Mouse (Mus musculus): ENCODE results near the gene Dst. TPM values are rescaled to one million over a fixed set of nuclear protein-coding genes. Genes with fewer than 3 reads are reported as not detected.

Dst gene
- total RNA-seq (2014; rRNA removed) (127 and 134 TPM in 2 replicates), polyA plus RNA-seq (2015; fragmentation: Nextera tagmentation; extraction: Ambion mirVana) (16.3 and 23.1 TPM in 2 replicates)

DNA sequence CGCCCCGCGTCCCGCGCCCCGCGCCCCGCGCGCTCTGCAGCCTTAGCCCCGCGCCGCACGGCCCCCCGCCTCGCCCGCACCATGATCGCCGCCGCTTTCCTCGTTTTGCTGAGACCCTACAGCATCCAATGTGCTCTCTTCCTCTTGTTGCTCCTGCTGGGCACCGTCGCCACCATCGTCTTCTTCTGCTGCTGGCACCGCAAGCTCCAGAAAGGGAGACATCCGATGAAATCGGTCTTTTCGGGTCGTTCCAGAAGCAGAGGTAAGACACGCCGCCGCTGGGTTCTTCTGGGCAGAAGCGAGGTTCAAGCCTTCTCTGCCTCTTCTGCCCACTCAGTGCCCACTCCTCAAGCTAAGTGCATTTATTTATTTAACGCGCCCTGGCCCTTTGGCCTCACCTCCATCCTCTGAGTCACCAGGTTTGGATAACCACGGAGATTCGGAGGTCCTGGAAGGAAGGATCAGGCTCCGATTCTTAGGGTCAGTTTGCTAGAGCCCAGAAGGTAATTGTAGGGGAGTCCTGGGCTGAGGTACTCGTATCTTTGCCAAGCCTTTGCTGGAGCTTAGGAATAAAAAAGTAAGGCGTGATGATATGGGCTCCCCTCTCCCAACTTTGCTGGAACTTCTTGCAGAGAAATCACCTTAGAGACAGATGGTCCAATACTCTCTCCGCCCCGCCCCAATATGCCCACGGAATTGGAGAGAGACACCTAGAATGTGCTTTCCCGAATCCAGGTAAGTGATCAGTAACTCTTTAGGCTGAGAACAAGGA lies at the start of gene Dst:
Gene Dst (plus strand): TSS at position 35 of the 772 bp plus-strand sequence.
- Histone ChIP-seq H3K9ac (peak within 1 kb of the TSS; percentile 81), H3K27ac (ENCODE audit: low read depth, low read length) (peak within 1 kb of the TSS; percentile 87), H3K4me2 (ENCODE audit: low read depth) (peak within 1 kb of the TSS; percentile 71), H3K9me3 (ENCODE audit: low read length) (no peaks in the 10 kb centered on the region), H3K36me3 (ENCODE audit: insufficient read depth) (no peaks in the 10 kb centered on the region), H3K4me1 (ENCODE audit: insufficient read depth) (peaks cover 9% of the 10 kb centered on the region; the same call in 1 of the 2 replicates), H3K4me3 (ENCODE audit: low read depth, low read length) (peak within 1 kb of the TSS; percentile 79), H3K27me3 (ENCODE audit: insufficient read depth, low read length) (no peaks in the 10 kb centered on the region)
- ATAC-seq (no peak), DNase-seq (no peak)
- 4% methylated on average over 36 of the region's 44 CpGs for WGBS
- TF ChIP-seq CTCF (IDR thresholded peaks at IDR 0.05; ENCODE audit: low read depth) = no peak

DNA sequence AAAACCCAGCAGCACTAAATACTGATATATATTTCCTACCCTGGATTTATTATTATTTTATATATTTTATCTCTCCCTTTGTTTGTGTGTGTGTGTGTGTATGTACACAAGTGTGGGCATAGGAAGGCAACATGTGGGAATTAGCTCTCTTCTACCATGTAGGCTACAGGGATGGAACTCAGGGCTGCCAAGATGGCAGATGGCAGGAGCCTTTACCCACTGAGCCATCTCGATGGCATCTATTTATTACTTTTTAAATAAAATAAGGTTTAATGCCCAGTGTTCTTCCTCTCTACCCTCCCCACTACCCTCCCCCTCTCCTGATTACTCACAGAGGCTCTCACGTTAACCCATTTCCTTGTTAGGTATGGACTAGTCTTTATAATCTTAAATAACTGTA lies 39.0 kb upstream of the Dst start:
- Histone ChIP-seq H3K36me3 (ENCODE audit: insufficient read depth) (no peaks in the 10 kb centered on the region), H3K27ac (ENCODE audit: low read depth, low read length) (no peak overlapping the region), H3K4me1 (ENCODE audit: insufficient read depth) (no peaks in the 10 kb centered on the region), H3K27me3 (ENCODE audit: insufficient read depth, low read length) (no peaks in the 10 kb centered on the region), H3K4me2 (ENCODE audit: low read depth) (no peak overlapping the region), H3K9ac (no peak overlapping the region), H3K9me3 (ENCODE audit: low read length) (no peaks in the 10 kb centered on the region), H3K4me3 (ENCODE audit: low read depth, low read length) (no peak overlapping the region)
- WGBS = 77% methylated on average over 2 of the region's 2 CpGs
- no peak for DNase-seq
- no peak for ATAC-seq
- TF ChIP-seq CTCF (IDR thresholded peaks at IDR 0.05; ENCODE audit: low read depth) = no peak

DNA sequence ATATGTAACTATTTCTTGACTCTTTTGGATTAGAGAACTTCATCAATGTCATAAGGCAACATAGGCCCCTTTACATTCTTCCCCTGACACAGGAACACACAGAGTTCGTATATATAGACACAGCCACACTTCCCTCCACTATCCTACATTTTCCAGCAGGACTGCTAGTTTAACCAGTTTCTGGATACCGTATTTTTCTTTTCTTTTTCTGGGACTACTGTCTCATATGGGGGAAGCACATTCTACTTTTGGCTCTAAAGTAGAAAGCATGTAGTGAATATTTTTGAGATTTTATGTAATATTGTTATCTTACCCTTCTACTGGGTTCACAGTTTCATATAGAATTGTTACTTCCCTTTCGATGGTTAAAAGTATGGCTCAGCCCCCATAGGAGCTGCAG lies 38.6 kb upstream of the Dst start:
- DNase-seq = no peak
- Histone ChIP-seq H3K4me1 (ENCODE audit: insufficient read depth) (no peaks in the 10 kb centered on the region), H3K36me3 (ENCODE audit: insufficient read depth) (no peaks in the 10 kb centered on the region), H3K9ac (no peak overlapping the region), H3K27ac (ENCODE audit: low read depth, low read length) (no peak overlapping the region), H3K4me2 (ENCODE audit: low read depth) (no peak overlapping the region), H3K27me3 (ENCODE audit: insufficient read depth, low read length) (no peaks in the 10 kb centered on the region), H3K9me3 (ENCODE audit: low read length) (no peaks in the 10 kb centered on the region), H3K4me3 (ENCODE audit: low read depth, low read length) (no peak overlapping the region)
- 88% methylated on average over 3 of the region's 3 CpGs for WGBS
- no peak for ATAC-seq
- no peak for TF ChIP-seq CTCF (IDR thresholded peaks at IDR 0.05; ENCODE audit: low read depth)

DNA sequence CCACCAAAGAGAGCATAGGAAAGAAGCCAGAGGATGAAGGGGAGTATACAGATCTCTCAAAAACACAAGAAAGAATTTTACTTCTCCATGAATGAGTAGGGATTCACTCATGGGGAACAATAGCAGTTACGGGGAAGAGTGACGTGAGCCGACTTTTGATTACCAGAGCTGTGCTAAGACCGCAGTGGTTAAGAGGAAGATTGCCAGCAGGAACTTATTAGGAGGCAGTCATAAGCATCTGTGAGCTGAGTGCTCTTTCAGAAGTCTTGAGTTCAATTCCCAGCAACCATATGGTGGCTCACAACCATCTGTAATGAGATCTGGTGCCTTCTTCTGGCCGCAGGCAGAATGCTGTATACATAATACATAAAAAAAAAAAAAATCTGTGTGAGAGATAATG lies 34.5 kb upstream of the Dst start:
- no peaks in the 10 kb centered on the region for H3K4me1 ChIP-seq (ENCODE audit: insufficient read depth)
- H3K9me3 ChIP-seq (ENCODE audit: low read length) = no peaks in the 10 kb centered on the region
- no peak overlapping the region for H3K4me2 ChIP-seq (ENCODE audit: low read depth)
- H3K4me3 ChIP-seq (ENCODE audit: low read depth, low read length) = no peak overlapping the region
- DNase-seq (peak; percentile 50), ATAC-seq (peak; percentile 50; the same call in 1 of the 2 replicates)
- no peaks in the 10 kb centered on the region for H3K36me3 ChIP-seq (ENCODE audit: insufficient read depth)
- H3K9ac ChIP-seq = no peak overlapping the region
- H3K27me3 ChIP-seq (ENCODE audit: insufficient read depth, low read length) = no peaks in the 10 kb centered on the region
- no peak for TF ChIP-seq CTCF (IDR thresholded peaks at IDR 0.05; ENCODE audit: low read depth)
- 60% methylated on average over 5 of the region's 5 CpGs for WGBS
- no peak overlapping the region for H3K27ac ChIP-seq (ENCODE audit: low read depth, low read length)

DNA sequence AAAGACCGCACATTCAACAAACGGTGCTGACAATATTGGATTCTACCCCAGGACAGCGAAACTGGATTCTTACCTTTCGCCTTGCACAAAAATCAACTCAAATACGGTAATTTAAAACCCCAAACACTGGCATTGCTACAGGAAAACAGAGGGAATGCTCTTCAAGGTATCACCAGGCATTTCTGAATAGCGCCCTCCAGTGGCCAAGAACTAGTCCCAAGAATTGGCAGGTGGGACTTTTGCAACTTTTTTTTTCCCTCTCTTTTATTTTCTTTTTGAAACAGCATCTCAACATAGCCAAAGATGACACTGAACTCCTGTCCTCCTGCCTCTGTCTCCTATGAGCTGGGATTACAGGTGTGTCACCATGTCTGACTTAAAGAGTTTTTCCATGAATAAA lies 32.3 kb upstream of the Dst start:
- H3K4me3 ChIP-seq (ENCODE audit: low read depth, low read length) = no peak overlapping the region
- DNase-seq (peak; percentile 20), ATAC-seq (no peak)
- no peaks in the 10 kb centered on the region for H3K27me3 ChIP-seq (ENCODE audit: insufficient read depth, low read length)
- no peak overlapping the region for H3K4me2 ChIP-seq (ENCODE audit: low read depth)
- no peaks in the 10 kb centered on the region for H3K4me1 ChIP-seq (ENCODE audit: insufficient read depth)
- peak; percentile 48 for TF ChIP-seq CTCF (IDR thresholded peaks at IDR 0.05; ENCODE audit: low read depth)
- WGBS = 54% methylated on average over 6 of the region's 6 CpGs
- no peaks in the 10 kb centered on the region for H3K36me3 ChIP-seq (ENCODE audit: insufficient read depth)
- no peaks in the 10 kb centered on the region for H3K9me3 ChIP-seq (ENCODE audit: low read length)
- H3K27ac ChIP-seq (ENCODE audit: low read depth, low read length) = no peak overlapping the region
- H3K9ac ChIP-seq = no peak overlapping the region

DNA sequence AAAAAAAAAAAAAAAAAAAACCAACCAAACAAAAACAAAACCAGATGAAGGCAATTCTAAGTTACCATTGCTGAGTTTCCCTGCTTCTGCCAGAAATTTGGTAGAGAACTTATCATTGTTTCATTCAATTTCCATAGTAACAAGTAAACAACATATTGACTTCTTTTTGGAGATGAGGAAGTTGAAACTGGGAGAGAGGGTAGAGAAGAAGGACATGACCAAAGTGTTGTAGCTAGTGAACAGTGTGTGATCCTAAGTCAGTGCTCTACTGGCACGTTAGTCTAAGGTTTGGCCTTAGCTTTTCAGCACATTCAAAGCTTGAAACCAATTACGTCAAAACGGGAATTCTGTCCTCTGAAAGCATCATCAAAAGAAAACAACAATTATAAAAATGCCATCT lies 31.6 kb upstream of the Dst start:
- Histone ChIP-seq H3K4me2 (ENCODE audit: low read depth) (no peak overlapping the region), H3K27me3 (ENCODE audit: insufficient read depth, low read length) (no peaks in the 10 kb centered on the region), H3K4me3 (ENCODE audit: low read depth, low read length) (no peak overlapping the region), H3K4me1 (ENCODE audit: insufficient read depth) (no peaks in the 10 kb centered on the region), H3K9me3 (ENCODE audit: low read length) (no peaks in the 10 kb centered on the region), H3K36me3 (ENCODE audit: insufficient read depth) (no peaks in the 10 kb centered on the region), H3K9ac (no peak overlapping the region), H3K27ac (ENCODE audit: low read depth, low read length) (no peak overlapping the region)
- DNase-seq = peak; percentile 13
- no peak for TF ChIP-seq CTCF (IDR thresholded peaks at IDR 0.05; ENCODE audit: low read depth)
- ATAC-seq = 0 out of 2 replicates have a peak, but pooled peaks have one; percentile 10
- 67% methylated on average over 3 of the region's 3 CpGs for WGBS

DNA sequence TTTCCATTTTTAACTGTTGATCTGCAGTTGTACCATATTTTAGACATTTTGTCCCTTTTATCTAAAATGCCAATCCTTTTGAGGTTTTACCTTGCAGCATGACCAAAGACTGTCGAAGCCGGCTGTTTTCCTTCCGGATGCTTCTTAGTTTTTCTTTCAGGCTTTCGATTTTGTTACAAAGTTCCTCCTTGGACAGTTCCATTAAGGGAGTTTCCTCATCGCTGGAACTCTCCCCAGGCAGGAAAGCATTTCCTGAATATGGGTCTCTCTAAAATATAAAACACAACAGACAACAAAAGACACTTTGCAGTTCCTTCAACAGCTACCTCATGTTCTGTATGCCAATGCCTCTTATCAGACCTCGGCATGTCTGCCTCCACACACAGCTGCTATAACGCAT lies 29.9 kb upstream of the Dst start:
- ATAC-seq (no peak), DNase-seq (no peak)
- no peaks in the 10 kb centered on the region for H3K9me3 ChIP-seq (ENCODE audit: low read length)
- H3K36me3 ChIP-seq (ENCODE audit: insufficient read depth) = no peaks in the 10 kb centered on the region
- H3K27me3 ChIP-seq (ENCODE audit: insufficient read depth, low read length) = no peaks in the 10 kb centered on the region
- no peak overlapping the region for H3K4me3 ChIP-seq (ENCODE audit: low read depth, low read length)
- 85% methylated on average over 7 of the region's 7 CpGs for WGBS
- no peak for TF ChIP-seq CTCF (IDR thresholded peaks at IDR 0.05; ENCODE audit: low read depth)
- H3K4me1 ChIP-seq (ENCODE audit: insufficient read depth) = no peaks in the 10 kb centered on the region
- H3K9ac ChIP-seq = no peak overlapping the region
- no peak overlapping the region for H3K27ac ChIP-seq (ENCODE audit: low read depth, low read length)
- H3K4me2 ChIP-seq (ENCODE audit: low read depth) = no peak overlapping the region
